Mouse (Mus musculus) urinary bladder, adult 18-20 months (tissue): ENCODE data around the gene Slc25a48.

Experiments used
- DNase-seq, 2 experiments: peaks; one replicate each; pipeline ENCODE4 v3.0.0; 2022; ENCODE audit warnings: low spot score in 2 of 2, mixed read lengths in 2 of 2

Gene Slc25a48

DNA sequence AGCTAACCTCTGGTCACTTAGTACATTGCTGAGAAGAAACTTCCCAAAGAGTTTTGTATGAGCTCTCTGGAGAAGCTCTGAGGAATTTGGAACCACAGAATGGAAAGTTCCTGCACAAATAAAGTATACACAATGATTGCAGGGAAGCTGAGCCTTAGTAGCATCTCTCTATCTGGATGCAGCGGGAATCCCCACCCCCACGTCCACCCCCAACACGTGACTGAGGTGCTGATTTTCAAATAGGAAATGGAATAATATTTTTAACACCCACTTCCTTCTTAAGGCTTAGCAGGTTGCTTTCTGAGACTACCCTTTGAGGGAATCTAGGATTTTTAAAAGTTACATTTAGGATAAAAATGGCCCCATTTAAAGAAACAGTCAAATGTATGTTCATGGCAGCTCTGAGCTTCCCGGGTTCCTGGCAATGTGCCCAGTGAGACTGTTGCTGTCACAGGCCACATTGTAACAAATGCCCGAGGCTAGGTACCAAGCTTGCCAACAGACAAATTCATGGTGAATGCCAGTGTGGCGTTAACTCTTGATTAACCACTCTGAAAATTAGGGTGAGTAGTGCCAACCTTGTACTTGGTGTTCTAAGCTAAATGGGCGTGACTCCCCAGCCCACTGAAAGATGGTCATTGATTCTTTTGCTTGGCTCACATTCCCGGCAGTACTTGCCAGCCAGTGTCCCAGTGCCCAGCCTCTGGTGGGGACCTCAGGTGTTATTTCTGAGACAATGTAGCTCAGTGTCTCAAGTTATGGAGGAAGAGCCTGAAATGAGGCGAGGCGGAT lies 11.3 kb downstream of the Slc25a48 start:
- DNase-seq, result no peak

DNA sequence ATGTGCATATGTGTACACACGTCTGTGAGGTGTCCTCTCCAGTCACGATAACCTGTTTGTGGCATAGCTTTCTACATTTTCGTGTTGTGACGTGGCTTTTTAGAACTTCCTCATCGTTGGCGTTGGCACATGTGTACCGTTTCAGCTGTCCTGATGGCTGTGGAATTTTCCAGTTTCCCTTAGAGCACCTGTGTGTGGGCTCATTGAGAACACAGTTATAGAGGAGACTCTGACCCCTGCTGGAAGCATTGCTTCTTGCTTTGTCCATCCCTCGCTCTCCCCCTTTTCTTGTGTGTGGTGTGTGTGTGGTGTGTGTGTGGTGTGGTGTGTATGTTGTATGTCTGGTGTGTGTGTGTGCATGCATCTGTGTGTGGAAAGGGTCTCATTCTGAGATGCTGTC lies 11.9 kb downstream of the Slc25a48 start:
- no peak for DNase-seq

DNA sequence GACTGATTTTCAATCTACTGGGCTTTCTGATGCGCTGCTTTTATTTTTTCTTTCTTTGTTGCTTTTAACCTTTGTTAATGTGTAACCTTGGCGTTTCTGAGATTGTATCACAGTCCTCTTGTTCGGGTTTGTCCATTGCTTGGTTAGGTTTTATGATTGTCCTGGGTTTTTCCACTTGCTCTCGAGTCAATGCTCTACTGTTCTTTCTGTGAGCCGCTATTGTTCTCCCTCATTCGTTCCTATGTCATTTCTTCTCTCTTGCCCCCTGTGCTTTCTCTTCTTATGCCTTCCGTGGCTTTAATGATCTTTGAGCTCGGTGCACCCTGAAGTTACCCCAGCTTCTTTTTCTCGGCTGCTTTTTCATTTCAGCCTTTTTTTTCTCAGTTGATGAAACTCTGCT lies 19.8 kb downstream of the Slc25a48 start:
- no peak for DNase-seq

DNA sequence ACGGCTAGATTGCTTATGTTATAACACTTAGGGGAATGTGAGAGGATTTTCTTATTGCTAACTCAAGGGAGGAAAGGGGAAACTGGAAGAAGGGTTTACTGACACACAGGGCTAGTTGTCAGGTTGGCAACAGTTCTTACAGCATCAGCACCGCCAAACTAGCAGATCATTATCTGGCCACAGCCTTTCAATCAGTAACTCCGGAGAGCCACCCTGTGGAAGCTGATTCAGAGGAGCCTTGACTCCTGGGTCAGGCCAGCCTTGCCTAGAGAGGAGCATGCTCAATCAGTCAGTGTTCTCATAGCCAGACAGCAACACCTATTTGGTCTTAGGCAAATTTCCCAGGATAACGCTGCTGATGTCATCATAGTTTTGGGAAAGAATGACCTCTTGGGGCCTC lies 23.3 kb downstream of the Slc25a48 start:
- DNase-seq, result no peak

GRCm38 (mm10) chr13:56462791-56463190 lies 24.6 kb downstream of the Slc25a48 start:
- no peak for DNase-seq

GRCm38 (mm10) chr13:56463261-56463660 lies 25.1 kb downstream of the Slc25a48 start:
- no peak for DNase-seq

GRCm38 (mm10) chr13:56463750-56464149 lies 25.6 kb downstream of the Slc25a48 start:
- no peak for DNase-seq

GRCm38 (mm10) chr13:56467786-56468185 lies 29.6 kb downstream of the Slc25a48 start:
- DNase-seq, result no peak

DNA sequence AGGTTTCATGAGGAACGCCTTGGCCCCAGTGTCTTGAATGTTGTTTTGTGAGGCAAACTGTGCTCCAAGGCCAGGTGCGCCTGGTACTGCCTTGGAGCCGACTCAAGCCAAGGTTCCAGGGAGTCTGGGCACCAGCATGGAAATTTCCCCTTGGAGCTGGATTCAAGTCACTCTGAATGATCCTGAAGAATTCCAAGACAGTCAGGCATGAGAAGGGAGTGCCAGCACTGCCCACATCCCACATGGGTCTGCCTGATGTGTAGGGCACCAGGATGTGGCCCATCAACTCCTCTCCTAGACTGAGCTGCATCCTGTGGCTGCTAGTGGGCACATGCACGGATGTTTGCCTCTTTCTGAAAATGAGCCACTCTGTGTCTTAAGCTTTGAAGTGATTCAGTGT lies 30.4 kb downstream of the Slc25a48 start:
- no peak for DNase-seq

GRCm38 (mm10) chr13:56471211-56471610 lies 33.1 kb downstream of the Slc25a48 start:
- no peak for DNase-seq

- no peak for DNase-seq
Measured at GRCm38 (mm10) chr13:56471951-56472350, 33.8 kb downstream of the Slc25a48 start.

DNA sequence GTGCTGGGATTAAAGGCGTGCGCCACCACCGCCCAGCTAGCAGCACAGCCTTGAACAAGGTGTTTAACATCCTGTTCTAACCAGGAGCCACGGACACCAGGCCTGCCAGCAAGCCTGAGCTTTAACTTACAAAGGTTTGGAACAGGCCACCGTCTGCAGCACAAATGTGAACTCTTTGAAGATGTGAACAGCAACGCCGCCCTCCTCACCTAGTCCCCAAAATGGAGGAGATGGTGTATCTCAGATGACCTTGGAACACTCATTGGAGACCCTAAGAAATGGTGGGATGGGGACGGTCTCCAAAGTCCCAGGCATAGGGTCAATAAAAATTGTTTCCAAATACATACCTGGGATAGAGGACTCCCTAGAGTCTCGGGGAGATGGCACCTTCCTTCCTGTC lies 34.5 kb downstream of the Slc25a48 start:
- DNase-seq, result no peak

GRCm38 (mm10) chr13:56475363-56475762 lies 37.2 kb downstream of the Slc25a48 start:
- DNase-seq, result no peak

DNA sequence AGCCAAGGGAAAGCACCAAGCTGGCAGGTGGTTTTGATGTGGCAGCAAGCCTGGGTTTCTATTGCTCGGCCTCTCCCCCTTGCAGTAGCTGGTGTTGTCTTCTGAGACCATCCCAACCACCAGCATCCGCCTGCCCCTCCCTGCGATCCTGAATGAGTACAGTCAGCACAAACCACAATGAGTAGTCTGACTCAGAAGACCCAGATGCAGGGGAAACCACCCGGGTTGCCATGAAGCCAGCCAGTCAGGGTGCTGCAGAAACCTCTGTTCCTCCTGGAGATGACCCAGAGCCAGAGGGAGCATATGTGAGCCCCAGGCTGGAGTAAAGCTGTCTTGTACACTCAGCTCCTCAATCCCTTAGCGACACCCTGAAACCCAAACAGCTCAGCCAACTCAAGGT lies 38.6 kb downstream of the Slc25a48 start:
- DNase-seq, result no peak

DNA sequence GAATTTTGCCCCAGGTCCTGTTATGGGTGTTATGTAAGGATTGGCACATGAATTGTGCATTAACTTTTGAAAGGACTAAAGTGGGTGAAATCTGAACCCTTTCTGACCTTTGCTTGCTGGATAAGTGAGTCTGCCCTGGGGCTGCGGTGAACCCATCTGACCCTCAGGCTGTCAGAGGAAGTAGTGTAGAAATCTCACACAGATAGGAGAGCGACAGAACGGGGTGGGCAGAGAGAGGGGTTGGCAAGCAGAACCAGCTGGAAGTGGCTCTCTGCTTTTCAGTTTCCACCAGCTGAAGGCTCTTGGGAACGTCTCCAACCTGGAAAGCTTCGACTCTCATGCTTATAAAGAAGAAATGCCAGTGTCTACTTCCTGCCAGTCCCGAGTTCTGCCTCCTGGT lies 39.1 kb downstream of the Slc25a48 start:
- DNase-seq, result no peak

- no peak for DNase-seq
Measured at GRCm38 (mm10) chr13:56478027-56478426, 39.9 kb downstream of the Slc25a48 start.

DNA sequence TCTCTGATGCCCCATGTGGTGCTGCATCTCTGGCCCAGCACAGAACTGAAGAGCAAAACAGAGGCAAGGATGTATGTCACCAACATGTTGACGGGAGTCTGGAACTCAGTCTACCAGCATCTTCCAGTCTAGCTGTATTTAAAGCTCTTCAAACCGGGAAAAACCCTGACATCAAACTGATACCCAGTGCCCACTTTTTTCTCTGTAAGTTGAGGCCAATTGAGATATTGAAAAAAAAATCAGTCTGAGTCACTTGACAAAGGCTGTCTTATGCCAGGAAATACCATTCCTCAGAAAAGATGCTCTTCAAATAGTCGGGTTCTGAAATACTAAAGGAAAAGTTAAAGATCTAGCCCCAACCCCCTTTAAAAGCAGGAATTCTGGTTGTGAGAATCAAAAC lies 44.0 kb downstream of the Slc25a48 start, which contains the start of gene Il9:
Il9 (minus strand) TSS at position 101 of the 400 bp plus-strand sequence.
- no peak for DNase-seq

DNA sequence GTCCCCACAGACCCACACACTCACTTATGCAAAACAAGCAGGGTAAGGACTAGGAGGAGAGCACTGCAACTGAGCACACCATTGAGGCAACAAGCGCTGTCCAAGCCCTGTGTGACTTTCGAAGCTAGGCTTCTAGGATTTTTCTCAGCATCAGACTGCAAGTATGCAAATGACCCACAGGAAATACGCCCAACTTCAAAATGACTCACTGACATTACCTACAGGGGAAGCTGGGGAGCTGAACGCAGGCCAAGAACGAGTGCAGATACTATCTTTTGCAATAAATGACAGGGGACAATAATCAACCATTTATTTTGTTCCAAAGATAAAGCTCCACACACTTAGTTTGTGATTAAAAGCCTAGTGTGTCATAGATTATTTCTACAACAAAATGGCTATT lies 49.9 kb downstream of the Slc25a48 start:
- DNase-seq, result no peak

DNA sequence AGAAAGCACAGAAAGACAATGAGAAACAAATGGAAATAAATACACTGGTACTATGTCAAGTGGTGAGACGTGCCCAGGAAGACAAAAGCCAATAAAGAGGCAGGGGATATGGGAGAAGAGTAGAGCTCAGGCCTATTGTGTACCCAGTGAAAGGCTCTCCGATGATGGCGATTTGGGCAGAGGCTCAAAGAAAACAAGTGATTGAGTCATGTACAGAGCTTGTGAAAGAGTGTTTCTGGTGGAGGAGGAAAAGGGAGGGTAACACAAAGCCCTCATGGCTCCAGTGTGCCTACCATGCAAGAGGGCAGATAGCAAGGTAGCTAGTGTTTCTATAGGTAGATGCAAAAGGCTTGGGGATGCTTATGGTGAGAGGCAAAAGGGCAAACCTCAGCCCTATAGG lies 56.3 kb downstream of the Slc25a48 start:
- DNase-seq, result no peak

DNA sequence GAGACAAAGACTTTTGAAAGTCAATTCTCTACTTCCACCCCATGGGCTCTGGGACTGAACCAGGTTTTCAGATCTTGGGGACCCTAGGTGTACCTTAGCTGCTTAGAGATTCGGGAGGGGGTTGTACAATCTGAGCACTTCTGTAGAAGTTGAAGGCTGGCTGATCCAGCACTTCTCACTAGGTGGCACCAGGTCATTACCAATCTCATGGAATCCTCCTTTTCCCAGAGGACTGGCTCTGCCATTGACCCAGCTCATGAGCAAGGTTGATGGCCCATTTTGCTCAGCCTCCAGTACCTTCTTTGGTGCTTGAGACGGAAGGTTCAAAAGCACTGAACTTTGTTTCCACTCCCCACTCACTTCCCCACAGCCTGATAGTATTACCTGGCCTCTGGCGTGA lies 62.0 kb downstream of the Slc25a48 start:
- no peak for DNase-seq

GRCm38 (mm10) chr13:56500636-56501035 lies 62.5 kb downstream of the Slc25a48 start:
- DNase-seq, result no peak

- DNase-seq, result no peak
Measured at GRCm38 (mm10) chr13:56501866-56502420, 63.8 kb downstream of the Slc25a48 start.

- no peak for DNase-seq
Measured at GRCm38 (mm10) chr13:56506871-56507496, 68.8 kb downstream of the Slc25a48 start.
